In genomic region chr14:47553380-47553779, GRCm38 (mm10) we compare ENCODE assay signal across 27 mouse cellular contexts. TPM values are rescaled to one million over a fixed set of nuclear protein-coding genes. Genes with fewer than 3 reads are reported as not detected.
A peak's percentile ranks its signal among the peaks of the same experiment; 100 is the strongest.
DNase-seq lines count a peak whose midpoint lies in the region; ATAC-seq and TF ChIP-seq lines count a peak whose summit lies in the region.
"Had no signal": no experiment of that assay in that cellular context is flagged by ENCODE, and none has a peak within 500 bp of the region (broad histone marks: within the 10 kb centered on the region; RNA-seq: fewer than 3 reads in every experiment).

No protein-coding gene starts in this region.

- no peak for TF ChIP-seq EP300 in MEL (IDR thresholded peaks at IDR 0.05; ENCODE audit: low read depth in 1 of 2, low read length in 2 of 2)

- no peaks in the 10 kb centered on the region for H3K9me3 ChIP-seq in MEL (replicated peaks; ENCODE audit: insufficient read depth, low read length)
- H3K9me3 ChIP-seq: heart, embryonic 15.5 days; hindbrain, embryonic 12.5 days; limb, embryonic 10.5 days; limb, embryonic 15.5 days had no signal

- no peaks in the 10 kb centered on the region for H3K27me3 ChIP-seq in MEL (ENCODE audit: control insufficient read depth in 1 of 2, insufficient read depth in 2 of 2, low read length in 2 of 2)
- H3K27me3 ChIP-seq: heart, embryonic 15.5 days; hindbrain, embryonic 12.5 days; limb, embryonic 15.5 days had no signal

- no peak overlapping the region for H3K4me3 ChIP-seq in left cerebral cortex, adult 2 months
- no peak overlapping the region for H3K4me3 ChIP-seq in MEL (ENCODE audit: control insufficient read depth in 1 of 2, insufficient read depth in 1 of 2, low read depth in 2 of 2, low read length in 2 of 2)
- H3K4me3 ChIP-seq: erythroblast, embryonic 14.5 days; heart, embryonic 15.5 days; hindbrain, embryonic 12.5 days; limb, embryonic 10.5 days; limb, embryonic 15.5 days had no signal

- no peak for DNase-seq in left cerebral cortex, adult 2 months (ENCODE audit: extremely low spot score in 1 of 2, low spot score in 2 of 2)
- DNase-seq in left cerebral cortex, adult 9 months (ENCODE audit: low spot score in 2 of 2), result no peak
- DNase-seq in 3T3-L1 (ENCODE audit: low read depth, low spot score) (peak; percentile 9), A20 (ENCODE audit: low read depth, low spot score) (peak; percentile 18), MEL (ENCODE audit: low read depth, low spot score) (peak; percentile 22)
- no peak for DNase-seq in adrenal gland, adult 8-10 months
- DNase-seq: adrenal gland, postnatal 36 days; cerebellum, adult 18-20 months; cerebellum, postnatal 10 days; heart, postnatal 36 days; kidney, adult 9 months; kidney, postnatal 25 days; midbrain, embryonic 14.5 days; right cerebral cortex, adult 18-20 months; spleen, adult 18-20 months; thymus, adult 18-20 months; thymus, postnatal 36 days had no signal

- H3K36me3 ChIP-seq in MEL (ENCODE audit: control insufficient read depth in 1 of 2, insufficient read depth in 2 of 2, low read length in 2 of 2), result no peaks in the 10 kb centered on the region; a peak in 2 of 4 replicates

- H3K79me2 ChIP-seq in MEL (ENCODE audit: control insufficient read depth, insufficient read depth, low read length, poor library complexity), result no peaks in the 10 kb centered on the region

- TF ChIP-seq RAD21 in MEL (IDR thresholded peaks at IDR 0.05; ENCODE audit: low read depth, low read length), result peak; percentile 18; the same call in 1 of the 2 replicates

- no peak for ATAC-seq in monocyte, adult 5-6 weeks (replicated peaks; ENCODE audit: insufficient number of reproducible peaks, low FRiP score, low TSS enrichment, poor library complexity, severe bottlenecking)
- ATAC-seq: forebrain, embryonic 16.5 days; hindbrain, postnatal 0 days; intestine, embryonic 16.5 days had no signal

- intact Hi-C loops in left cerebral cortex, adult 2 months (cut with DNase I), result no loop called here

- H3K9ac ChIP-seq in MEL (ENCODE audit: control insufficient read depth, low read depth, low read length, poor library complexity, severe bottlenecking), result no peak overlapping the region
- H3K9ac ChIP-seq: heart, embryonic 15.5 days; hindbrain, embryonic 12.5 days; limb, embryonic 15.5 days had no signal

- no peaks in the 10 kb centered on the region; a peak in 1 of 4 replicates for H3K4me1 ChIP-seq in MEL (ENCODE audit: control insufficient read depth in 1 of 2, insufficient read depth in 2 of 2, low read length in 2 of 2)
- H3K4me1 ChIP-seq: heart, embryonic 15.5 days; hindbrain, embryonic 12.5 days; limb, embryonic 10.5 days; limb, embryonic 15.5 days had no signal

- peak; percentile 16 for TF ChIP-seq CTCF in left cerebral cortex, adult 2 months (IDR thresholded peaks at IDR 0.05)
- peak; percentile 20 to 43 (median 24); a peak in 3 of 6 replicates for TF ChIP-seq CTCF in MEL (IDR thresholded peaks at IDR 0.05 in 2 of 3, conservative IDR thresholded peaks at IDR 0.05 in 1 of 3; ENCODE audit: control insufficient read depth in 1 of 3, insufficient read depth in 1 of 3, low read depth in 2 of 3, low read length in 3 of 3, poor library complexity in 1 of 3, severe bottlenecking in 1 of 3)

- H3K27ac ChIP-seq in left cerebral cortex, adult 2 months, result no peak overlapping the region
- no peak overlapping the region for H3K27ac ChIP-seq in MEL (ENCODE audit: control insufficient read depth, low read depth, low read length)
- H3K27ac ChIP-seq: heart, embryonic 15.5 days; hindbrain, embryonic 12.5 days; hindbrain, postnatal 0 days; limb, embryonic 10.5 days; limb, embryonic 15.5 days; macrophage had no signal

- TF ChIP-seq POLR2A in MEL (IDR thresholded peaks at IDR 0.05; ENCODE audit: control insufficient read depth in 1 of 2, insufficient read depth in 1 of 2, low read depth in 1 of 2, low read length in 2 of 2, poor library complexity in 1 of 2), result no peak

TF ChIP-seq in MEL, 35 proteins besides CTCF, POLR2A, EP300 and RAD21:
- TF ChIP-seq SMC3 (IDR thresholded peaks at IDR 0.05; ENCODE audit: low read depth, low read length), result peak; percentile 30
- TF ChIP-seq ELF1 (IDR thresholded peaks at IDR 0.05; ENCODE audit: low read depth, low read length), result no peak
- peak; percentile 42; the same call in 1 of the 2 replicates for TF ChIP-seq ZNF384 (IDR thresholded peaks at IDR 0.05; ENCODE audit: low read depth, low read length)

RNA-seq across cellular contexts. Expression of gene Atg14, which starts 17.1 kb away (rescaled TPM):
- total RNA-seq in left cerebral cortex, adult 2 months (2021), result 10 to 100 TPM; 18.9 to 20.6 TPM
- total RNA-seq in MEL (2012; rRNA removed), result 2.5 and 3.1 TPM in 2 replicates
- polyA plus RNA-seq in MEL (2012; ENCODE audit: insufficient read depth in 1 of 2, insufficient read length in 2 of 2, low read depth in 1 of 2, low replicate concordance in 2 of 2, missing spikeins in 1 of 2), result 1 to 10 TPM in 1 of 2 experiments, not detected in 1; 5.7 TPM
- total RNA-seq in adrenal gland, adult 8-10 months (2022), result 10 to 100 TPM; 14.2 to 21.5 (median 20.2) TPM
- total RNA-seq in monocyte, adult 5-6 weeks (2017), result 9.4 to 17.0 TPM (median 10.1 TPM) in 3 replicates

Comparison
In these comparisons a context has a peak if more than half of its experiments do, and no peak if none do; other contexts are left out.
1. DNase-seq: peak in 3T3-L1 (single experiment), A20 (single experiment) and MEL (single experiment); none in left cerebral cortex, adult 2 months (0 of 2), left cerebral cortex, adult 9 months (0 of 2) and adrenal gland, adult 8-10 months (single experiment).